Mouse (Mus musculus) heart, postnatal 0 days (tissue): ENCODE results near the gene Anapc10. TPM values are rescaled to one million over a fixed set of nuclear protein-coding genes. Genes with fewer than 3 reads are reported as not detected.
"Not testable (repeated sequence)": the region's sequence is repeated elsewhere in the genome, so short reads cannot be mapped to it uniquely, and the experiment has no call there.

Source experiments
- ATAC-seq: fragments of 200-750 bp; cut with Nextera tagmentation; 2 replicates; pipeline ENCODE4 v1.8.0; 2017; ENCODE audit warnings: low read depth, moderate number of reproducible peaks, moderate library complexity; ENCODE audit not compliant: insufficient read depth
- DNase-seq: peaks from one replicate; pipeline ENCODE4 v3.0.0-alpha.2; 2016; ENCODE audit warnings: low spot score
- H3K27ac ChIP-seq: fragments of 300-500 bp; sonication (generic); 2 replicates; pipeline ENCODE4 v1.5.1; 2014; ENCODE audit warnings: low read depth, mild to moderate bottlenecking
- H3K27me3 ChIP-seq: fragments of 300-500 bp; sonication (generic); 2 replicates; pipeline ENCODE4 v1.6.1; 2014; ENCODE audit warnings: low read length, mixed read lengths; ENCODE audit not compliant: control insufficient read depth, insufficient read depth
- H3K36me3 ChIP-seq: fragments of 300-500 bp; sonication (generic); replicated peaks from 2 replicates; pipeline ENCODE4 v1.6.1; 2014; ENCODE audit warnings: low read length, mixed read lengths; ENCODE audit not compliant: control insufficient read depth, insufficient read depth
- H3K4me1 ChIP-seq: fragments of 300-500 bp; sonication (generic); 2 replicates; pipeline ENCODE4 v1.6.1; 2014; ENCODE audit warnings: antibody characterized with exemption; ENCODE audit not compliant: control insufficient read depth, insufficient read depth
- H3K4me2 ChIP-seq: fragments of 300-500 bp; sonication (generic); 2 replicates; pipeline ENCODE4 v1.6.1; 2014; ENCODE audit warnings: low read depth, mild to moderate bottlenecking, low read length, moderate library complexity
- H3K4me3 ChIP-seq: fragments of 300-500 bp; sonication (generic); 2 replicates; pipeline ENCODE4 v1.5.1; 2014; ENCODE audit warnings: low read depth, low read length
- H3K9ac ChIP-seq: fragments of 300-500 bp; sonication (generic); replicated peaks from 2 replicates; pipeline ENCODE4 v1.6.1; 2014; ENCODE audit warnings: low read depth, low read length, mixed read lengths
- H3K9me3 ChIP-seq: fragments of 300-500 bp; sonication (generic); replicated peaks from 2 replicates; pipeline ENCODE4 v1.6.1; 2016; ENCODE audit warnings: low read length; ENCODE audit not compliant: control insufficient read depth
- CTCF ChIP-seq: IDR thresholded peaks from 2 replicates; pipeline ENCODE4 v1.5.1; 2016; ENCODE audit warnings: antibody characterized with exemption, control low read depth, low read depth
- EP300 ChIP-seq: IDR thresholded peaks from 2 replicates; pipeline ENCODE4 v1.6.1; 2016; ENCODE audit warnings: antibody characterized with exemption, low read depth
- WGBS: fragments of 180-500 bp; shearing (Covaris S2); extraction: QIAGEN DNeasy Blood & Tissue Kit; methylation state at CpG from one replicate; pipeline ENCODE4 v1.1.7; 2014; 5-methylcytosine and 5-hydroxymethylcytosine counted together
- polyA plus RNA-seq: library from polyadenylated mRNA; unstranded; fragments of >200 nt; fragmentation: Nextera tagmentation; extraction: Ambion mirVana; gene quantifications from 2 replicates; pipeline ENCODE4 v1.2.1, GENCODE M21; 2015
- total RNA-seq: library from RNA; depleted of rRNA; stranded (reverse); fragments of >200 nt; gene quantifications from 2 replicates; pipeline ENCODE4 v1.2.3, GENCODE M21; 2014; ENCODE audit warnings: low replicate concordance; rRNA removed

The Anapc10 gene
- total RNA-seq (1.9 and 2.5 TPM in 2 replicates), polyA plus RNA-seq (20.9 and 23.0 TPM in 2 replicates)

DNA sequence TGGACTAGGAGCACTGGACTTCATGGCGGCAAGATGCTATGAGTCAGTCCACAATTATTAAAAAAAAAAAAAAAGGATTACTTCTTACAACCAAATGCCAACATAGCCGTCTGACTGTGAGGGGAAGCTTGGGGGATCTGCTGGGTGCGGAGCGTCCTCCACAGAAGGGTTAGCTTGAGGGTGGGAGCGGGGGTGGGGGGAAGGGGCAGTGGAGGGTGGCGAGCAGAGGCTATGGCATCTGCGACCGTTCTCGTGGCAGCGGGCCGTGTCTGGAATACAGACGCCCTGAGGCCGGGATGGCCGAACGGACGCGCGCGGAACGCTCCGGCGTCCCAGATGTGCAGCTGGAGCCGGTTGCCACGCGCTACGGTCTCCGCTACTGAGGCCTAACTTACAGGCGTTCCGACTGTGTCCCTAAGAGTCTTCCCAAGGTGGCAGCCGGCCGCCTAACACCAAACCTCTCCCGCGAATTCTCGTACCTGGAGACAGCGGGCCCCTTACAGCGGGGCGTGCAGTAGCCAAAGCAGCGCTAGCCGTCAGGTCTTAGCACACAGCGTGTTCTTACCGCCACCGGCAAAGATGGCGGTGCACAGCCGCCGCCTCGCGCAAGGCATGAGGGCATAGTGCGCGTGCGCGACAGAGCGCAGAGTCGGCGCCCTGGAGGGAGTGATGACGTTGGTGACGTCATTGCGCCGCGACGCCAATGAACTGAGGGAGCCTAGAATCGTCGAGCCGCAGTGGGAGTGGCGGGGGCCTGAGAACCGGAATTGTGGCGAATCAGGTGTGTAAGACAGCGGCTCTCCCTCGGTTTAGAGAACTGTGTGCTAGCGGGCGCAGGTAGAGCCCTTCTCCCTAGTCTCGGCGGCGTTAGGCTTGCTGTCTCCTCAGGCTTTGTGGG, at the start of gene Anapc10, which contains the start of gene Abce1:
TSS of gene Anapc10 (plus strand) at position 757 of the 898 bp plus-strand sequence.
TSS of gene Abce1 (minus strand) at position 677 of the 898 bp plus-strand sequence.
- Histone ChIP-seq H3K27me3 (no peaks in the 10 kb centered on the region), H3K9ac (peak within 1 kb of the TSS; percentile 73), H3K4me3 (peak within 1 kb of the TSS; percentile 86), H3K36me3 (peaks cover 17% of the 10 kb centered on the region), H3K4me2 (peak within 1 kb of the TSS; percentile 84), H3K9me3 (no peaks in the 10 kb centered on the region), H3K27ac (peak within 1 kb of the TSS; percentile 81), H3K4me1 (peaks cover 6% of the 10 kb centered on the region; the same call in 1 of the 2 replicates)
- ATAC-seq, result peak; percentile 100
- no peak for TF ChIP-seq CTCF
- TF ChIP-seq EP300, result no peak; the same call in 1 of the 2 replicates
- whole genome bisulfite sequencing, result under 1% methylated on average over 68 of the region's 73 CpGs
- DNase-seq, result peak; percentile 95

DNA sequence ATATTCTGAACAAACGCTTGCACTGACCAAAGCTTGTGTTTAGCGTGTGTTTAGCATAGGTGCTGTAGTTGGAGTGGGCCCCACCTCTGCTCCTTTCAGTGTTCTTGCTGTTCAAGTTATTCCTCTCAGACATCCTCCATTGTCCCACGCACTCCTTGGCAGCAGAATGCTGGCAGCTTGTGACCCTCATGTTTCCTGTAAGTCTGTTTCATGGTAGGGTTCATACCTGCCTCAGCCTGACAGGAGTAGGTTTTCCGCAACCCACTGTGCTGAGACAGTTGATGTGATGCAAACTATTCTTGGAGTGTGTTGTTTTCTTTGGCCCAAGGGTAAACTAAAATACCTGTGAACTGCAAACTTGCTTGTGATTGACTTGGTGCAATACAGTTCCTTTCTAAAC, 35.2 kb upstream of the Anapc10 start:
- no peaks in the 10 kb centered on the region for H3K27me3 ChIP-seq
- H3K9ac ChIP-seq, result no peak overlapping the region
- no peak for TF ChIP-seq CTCF
- no peak for TF ChIP-seq EP300
- no peak overlapping the region for H3K4me3 ChIP-seq
- peaks cover 5% of the 10 kb centered on the region; the same call in 1 of the 2 replicates for H3K4me1 ChIP-seq
- DNase-seq (no peak), ATAC-seq (no peak)
- no peaks in the 10 kb centered on the region for H3K9me3 ChIP-seq
- no peak overlapping the region for H3K27ac ChIP-seq
- H3K4me2 ChIP-seq, result no peak overlapping the region
- 76% methylated on average over 4 of the region's 4 CpGs for WGBS
- peaks cover 44% of the 10 kb centered on the region for H3K36me3 ChIP-seq

DNA sequence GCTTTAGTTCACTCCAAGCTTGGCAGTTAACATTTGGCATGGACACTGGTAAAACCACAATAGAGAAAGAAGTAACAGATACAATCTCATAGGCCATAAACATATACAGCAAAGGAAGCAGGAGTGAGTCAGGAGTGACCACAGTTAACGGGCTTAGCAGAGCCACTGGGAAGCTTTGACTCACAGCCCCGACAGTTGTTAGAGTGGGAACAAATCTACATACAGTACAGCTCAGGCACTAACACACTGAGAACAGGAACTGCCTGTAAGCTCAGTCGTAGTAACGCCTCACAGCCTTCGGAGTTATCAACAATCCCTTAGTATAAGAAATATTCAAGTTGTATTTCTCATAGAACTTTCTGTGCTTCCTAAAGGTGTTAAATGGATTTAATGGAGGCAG, 32.6 kb upstream of the Anapc10 start:
- 62% methylated on average over 5 of the region's 5 CpGs for WGBS
- DNase-seq, result no peak
- H3K4me1 ChIP-seq, result peaks cover 5% of the 10 kb centered on the region; the same call in 1 of the 2 replicates

DNA sequence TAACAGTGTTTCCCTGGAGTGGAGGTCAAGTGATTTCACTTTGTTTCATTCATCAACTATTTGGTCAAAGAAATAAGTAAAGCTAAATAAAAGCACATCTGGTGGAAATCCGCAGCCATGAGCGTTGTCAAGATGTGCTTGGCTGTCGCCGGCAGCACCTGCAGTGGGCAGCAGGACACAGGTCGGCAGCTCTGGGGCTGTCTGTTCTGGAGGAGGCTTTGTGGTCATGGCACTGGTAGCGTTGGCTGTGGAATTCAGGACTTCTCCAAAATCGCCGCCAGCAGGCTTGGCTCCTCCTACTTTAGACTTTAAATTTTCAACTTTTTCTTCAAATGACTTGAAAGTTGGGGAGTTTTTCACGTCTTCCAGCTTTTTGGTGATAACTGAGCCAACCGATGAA, 31.5 kb upstream of the Anapc10 start:
- Histone ChIP-seq H3K36me3 (peaks cover 34% of the 10 kb centered on the region), H3K4me2 (peak overlapping the region; percentile 74), H3K4me3 (peak overlapping the region; percentile 62), H3K9ac (peak overlapping the region; percentile 46)
- DNase-seq, ATAC-seq, H3K9me3 ChIP-seq, H3K27me3 ChIP-seq, H3K4me1 ChIP-seq, H3K27ac ChIP-seq: not testable (repeated sequence)
- 22% methylated on average over 10 of the region's 10 CpGs for WGBS

More for the DNA sequence above, 32.6 kb upstream of the Anapc10 start:
- Histone ChIP-seq H3K9ac (no peak overlapping the region), H3K4me3 (no peak overlapping the region), H3K27ac (no peak overlapping the region), H3K27me3 (no peaks in the 10 kb centered on the region), H3K9me3 (no peaks in the 10 kb centered on the region), H3K36me3 (peaks cover 33% of the 10 kb centered on the region), H3K4me2 (no peak overlapping the region)
- TF ChIP-seq EP300 (no peak), CTCF (no peak)
- no peak for ATAC-seq

DNA sequence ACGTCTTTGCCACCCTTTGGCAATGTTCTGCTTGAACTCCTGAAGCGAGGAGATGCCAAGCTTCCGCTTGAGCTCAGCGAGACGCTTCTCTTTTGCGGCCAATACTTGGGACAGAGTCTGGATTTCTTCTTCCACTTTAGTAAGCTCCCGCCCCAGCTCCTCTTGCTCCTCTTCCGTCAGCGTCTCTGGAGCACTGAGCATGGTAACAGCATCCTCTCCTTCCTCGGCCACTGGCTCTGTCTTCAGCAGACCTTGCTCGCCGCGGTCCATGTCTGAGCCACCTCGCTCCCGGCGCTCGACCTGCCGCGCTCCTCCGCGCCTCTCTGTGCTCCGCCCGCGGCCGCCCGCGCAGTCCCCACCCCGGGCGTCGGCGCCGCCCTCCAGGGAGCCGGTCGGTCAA, 31.1 kb upstream of the Anapc10 start:
- no peak for TF ChIP-seq EP300
- no peak for TF ChIP-seq CTCF
- peak overlapping the region; percentile 74 for H3K4me2 ChIP-seq
- H3K4me1 ChIP-seq, result peaks cover 5% of the 10 kb centered on the region; the same call in 1 of the 2 replicates
- no peaks in the 10 kb centered on the region for H3K27me3 ChIP-seq
- no peak overlapping the region for H3K27ac ChIP-seq
- peaks cover 36% of the 10 kb centered on the region for H3K36me3 ChIP-seq
- peak overlapping the region; percentile 62 for H3K4me3 ChIP-seq
- peak overlapping the region; percentile 46 for H3K9ac ChIP-seq
- H3K9me3 ChIP-seq, result no peaks in the 10 kb centered on the region
- peak; percentile 15 for DNase-seq
- 3% methylated on average over 34 of the region's 34 CpGs for WGBS
- ATAC-seq, result peak; percentile 70
